Mouse (Mus musculus) intestine, embryonic 16.5 days (tissue): ENCODE results near the gene Prpf38b. TPM values are rescaled to one million over a fixed set of nuclear protein-coding genes. Genes with fewer than 3 reads are reported as not detected.
"Not testable (repeated sequence)": the region's sequence is repeated elsewhere in the genome, so short reads cannot be mapped to it uniquely, and the experiment has no call there.

Experiments
- ATAC-seq: fragments of 200-750 bp; cut with Nextera tagmentation; 2 replicates; pipeline ENCODE4 v1.8.0; 2017; ENCODE audit warnings: moderate TSS enrichment, moderate library complexity
- H3K27ac ChIP-seq: fragments of 300-500 bp; sonication (generic); 2 replicates; pipeline ENCODE4 v1.5.1; 2014; ENCODE audit warnings: mild to moderate bottlenecking, low read length
- H3K27me3 ChIP-seq: fragments of 300-500 bp; sonication (generic); replicated peaks from 2 replicates; pipeline ENCODE4 v1.6.1; 2014; ENCODE audit warnings: low read length, control low read depth, mixed read lengths; ENCODE audit not compliant: control insufficient read depth, insufficient read depth
- H3K36me3 ChIP-seq: fragments of 300-500 bp; sonication (generic); 2 replicates; pipeline ENCODE4 v1.6.1; 2014; ENCODE audit warnings: low read length, control low read depth; ENCODE audit not compliant: control insufficient read depth, insufficient read depth
- H3K4me1 ChIP-seq: fragments of 300-500 bp; sonication (generic); 2 replicates; pipeline ENCODE4 v1.6.1; 2014; ENCODE audit warnings: low read length, control low read depth, mixed read lengths; ENCODE audit not compliant: control insufficient read depth, insufficient read depth
- H3K4me2 ChIP-seq: fragments of 300-500 bp; sonication (generic); 2 replicates; pipeline ENCODE4 v1.6.1; 2014; ENCODE audit warnings: low read depth, low read length, control low read depth
- H3K4me3 ChIP-seq: fragments of 300-500 bp; sonication (generic); 2 replicates; pipeline ENCODE4 v1.5.1; 2014; ENCODE audit warnings: mild to moderate bottlenecking, low read length
- H3K9ac ChIP-seq: fragments of 300-500 bp; sonication (generic); 2 replicates; pipeline ENCODE4 v1.6.1; 2014; ENCODE audit warnings: low read depth, low read length
- H3K9me3 ChIP-seq: fragments of 300-500 bp; sonication (generic); 2 replicates; pipeline ENCODE4 v1.6.1; 2016; ENCODE audit warnings: low read length, control low read depth; ENCODE audit not compliant: control insufficient read depth
- WGBS: fragments of 180-500 bp; shearing (Covaris S2); extraction: QIAGEN DNeasy Blood & Tissue Kit; methylation state at CpG from one replicate; pipeline ENCODE4 v1.1.7; 2014; 5-methylcytosine and 5-hydroxymethylcytosine counted together
- polyA plus RNA-seq: library from polyadenylated mRNA; unstranded; fragments of >200 nt; fragmentation: Nextera tagmentation; extraction: Ambion mirVana; gene quantifications from 2 replicates; pipeline ENCODE4 v1.2.1, GENCODE M21; 2015

The Prpf38b gene
- polyA plus RNA-seq, 1 experiment from 2014 or later, result 57.8 TPM

DNA sequence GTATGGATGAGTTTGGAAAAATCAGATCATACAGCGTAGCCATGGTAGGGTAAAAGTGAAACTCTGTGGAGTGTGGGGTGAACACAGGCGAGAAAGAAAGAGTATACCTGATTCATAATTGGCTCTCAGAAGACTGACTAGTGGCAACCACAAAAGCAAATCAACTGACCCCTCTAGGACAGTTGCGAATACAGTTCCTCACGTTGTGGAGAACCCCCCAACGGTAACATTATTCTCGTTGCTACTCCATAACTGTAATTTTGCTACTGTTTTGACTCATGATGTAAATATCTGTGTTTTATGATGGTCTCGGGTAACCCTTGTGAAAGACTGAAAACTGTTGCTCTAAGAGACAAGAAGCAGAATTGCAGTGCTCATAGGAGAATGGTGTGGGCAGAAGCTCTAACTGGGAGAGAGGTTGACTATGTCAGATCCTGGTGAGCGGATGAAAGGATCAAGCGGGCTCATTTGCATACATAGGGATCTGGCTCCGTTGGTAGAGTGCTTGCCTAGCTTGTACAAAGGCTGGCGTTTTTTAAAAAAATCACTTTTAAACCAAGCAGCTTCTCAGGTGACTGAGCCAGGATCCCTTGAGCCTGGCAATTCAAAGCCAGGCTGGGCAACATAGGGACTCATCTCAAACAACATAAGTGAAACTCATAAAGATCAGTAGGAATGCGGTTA lies 24.5 kb downstream of the Prpf38b start:
- peaks cover 11% of the 10 kb centered on the region for H3K4me1 ChIP-seq
- no peak for ATAC-seq
- 61% methylated on average over 12 of the region's 12 CpGs for WGBS

DNA sequence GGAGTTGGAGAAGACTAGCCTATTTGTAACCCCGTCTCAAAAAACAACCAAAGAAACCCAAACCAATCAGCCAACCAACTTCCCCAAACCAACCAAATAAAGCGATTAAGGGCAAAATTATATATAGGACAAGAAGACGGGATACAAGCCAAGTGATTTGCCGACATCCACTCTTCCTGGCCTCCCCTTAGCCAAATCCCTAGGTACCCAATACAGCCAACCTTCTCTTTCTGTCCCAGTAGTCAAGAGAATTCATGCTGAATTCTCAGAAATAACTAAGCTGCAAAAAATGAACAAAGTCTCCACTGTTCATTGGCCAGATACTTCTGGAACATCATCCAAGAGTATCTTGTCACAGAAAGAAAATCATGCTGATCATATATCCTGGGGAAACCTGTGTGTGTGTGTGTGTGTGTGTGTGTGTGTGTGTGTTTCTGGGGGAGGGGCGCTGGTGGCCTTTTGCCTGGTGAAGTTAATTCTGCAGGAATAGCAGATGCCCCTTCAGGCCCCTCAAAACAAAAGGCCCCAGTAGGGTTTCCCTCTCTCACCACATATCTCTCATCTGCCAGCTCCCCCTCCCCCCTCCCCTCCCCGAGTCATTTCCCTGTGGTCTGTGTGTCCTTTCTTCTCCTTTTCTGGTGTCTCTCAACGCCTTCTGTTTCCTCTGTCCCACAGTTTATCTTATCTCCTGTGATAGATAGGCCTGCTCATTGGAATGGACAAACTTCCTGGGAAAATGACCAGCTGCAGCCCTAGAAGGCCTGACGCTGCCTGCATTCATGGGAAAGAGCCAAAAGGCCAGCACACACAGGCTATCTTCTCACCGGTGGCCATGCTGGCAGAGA lies 25.6 kb downstream of the Prpf38b start:
- Histone ChIP-seq H3K36me3 (no peaks in the 10 kb centered on the region), H3K9me3 (no peaks in the 10 kb centered on the region), H3K4me1 (peaks cover 11% of the 10 kb centered on the region), H3K4me2 (no peak overlapping the region), H3K27ac (peak overlapping the region; percentile 78), H3K4me3 (no peak overlapping the region), H3K27me3 (no peaks in the 10 kb centered on the region), H3K9ac (no peak overlapping the region)
- WGBS, result 42% methylated on average over 9 of the region's 9 CpGs
- peak; percentile 82 for ATAC-seq

More for the DNA sequence above, 24.5 kb downstream of the Prpf38b start:
- H3K4me3 ChIP-seq, result no peak overlapping the region
- H3K9me3 ChIP-seq, result no peaks in the 10 kb centered on the region
- H3K27ac ChIP-seq, result no peak overlapping the region
- H3K9ac ChIP-seq, result no peak overlapping the region
- H3K27me3 ChIP-seq, result no peaks in the 10 kb centered on the region
- H3K4me2 ChIP-seq, result no peak overlapping the region
- no peaks in the 10 kb centered on the region for H3K36me3 ChIP-seq

DNA sequence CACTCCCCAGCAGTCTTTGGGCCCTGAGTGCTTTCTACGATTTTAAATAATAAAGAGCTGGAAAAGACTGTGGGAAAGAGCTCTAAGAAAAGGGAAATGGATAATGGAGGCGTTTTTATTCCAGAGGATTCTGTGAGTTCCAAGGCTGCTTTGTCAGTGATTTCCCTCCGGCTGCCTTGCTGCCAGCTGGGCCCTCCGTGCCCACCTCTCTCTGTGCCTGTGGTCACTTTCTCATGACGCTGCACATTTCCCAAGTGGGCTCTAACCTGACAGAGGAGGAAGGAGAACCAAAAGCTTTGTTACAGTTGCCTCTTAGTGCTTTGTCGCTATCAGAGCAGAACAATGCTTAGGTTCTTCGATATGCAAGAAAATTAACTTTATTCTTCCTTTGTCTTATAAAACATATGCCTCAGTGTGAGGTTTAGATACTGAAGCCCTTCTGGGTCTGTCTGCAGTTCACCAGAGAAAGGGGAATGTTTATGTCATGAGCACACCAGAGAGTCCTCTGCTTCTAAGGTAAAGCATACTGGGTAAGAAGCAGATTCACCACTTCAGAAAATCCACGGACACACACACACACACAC lies 26.7 kb downstream of the Prpf38b start:
- Histone ChIP-seq H3K4me3 (no peak overlapping the region), H3K4me1 (peaks cover 11% of the 10 kb centered on the region), H3K27me3 (no peaks in the 10 kb centered on the region), H3K36me3 (no peaks in the 10 kb centered on the region), H3K4me2 (no peak overlapping the region), H3K27ac (peak overlapping the region; percentile 20; the same call in 1 of the 2 replicates), H3K9me3 (no peaks in the 10 kb centered on the region), H3K9ac (no peak overlapping the region)
- ATAC-seq, result no peak
- whole genome bisulfite sequencing, result 57% methylated on average over 8 of the region's 8 CpGs

DNA sequence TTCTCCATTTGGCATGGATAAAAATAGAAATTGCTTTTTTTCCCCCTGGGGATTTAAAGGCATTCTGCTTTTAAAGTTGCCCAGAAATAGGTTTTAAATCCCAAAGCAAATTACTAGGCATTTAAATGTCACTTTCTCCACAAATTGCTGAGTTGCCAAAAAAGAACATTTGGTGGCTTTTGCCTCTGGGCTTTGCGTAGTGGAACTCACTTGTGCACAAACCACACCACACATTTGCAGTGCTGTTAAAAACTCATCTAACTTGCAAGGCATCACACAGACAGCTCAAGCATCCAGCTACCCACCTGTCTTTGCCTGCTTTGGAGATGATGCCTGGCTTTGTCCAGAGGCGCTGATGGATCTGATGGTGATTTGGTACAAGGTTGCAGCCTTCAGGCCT lies 28.5 kb downstream of the Prpf38b start:
- 88% methylated on average over 2 of the region's 2 CpGs for WGBS
- Histone ChIP-seq H3K9ac (no peak overlapping the region), H3K9me3 (no peaks in the 10 kb centered on the region), H3K4me3 (no peak overlapping the region), H3K4me1 (peaks cover 17% of the 10 kb centered on the region), H3K27me3 (no peaks in the 10 kb centered on the region), H3K4me2 (no peak overlapping the region), H3K27ac (no peak overlapping the region), H3K36me3 (no peaks in the 10 kb centered on the region)
- ATAC-seq, result no peak

DNA sequence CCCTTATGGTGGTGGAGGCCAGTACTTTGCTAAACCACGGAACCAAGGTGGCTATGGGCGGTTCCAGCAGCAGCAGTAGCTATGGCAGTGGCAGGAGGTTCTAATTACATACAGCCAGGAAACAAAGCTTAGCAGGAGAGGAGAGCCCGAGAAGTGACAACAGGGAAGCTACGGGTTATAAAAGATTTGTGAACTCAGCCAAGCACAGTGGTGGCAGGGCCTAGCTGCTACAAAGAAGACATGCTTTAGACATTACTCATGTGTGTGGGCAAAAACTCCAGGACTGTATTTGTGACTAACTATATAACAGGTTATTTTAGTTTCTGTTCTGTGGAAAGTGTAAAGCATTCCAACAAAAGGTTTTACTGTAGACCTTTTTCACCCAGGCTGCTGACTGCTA lies 29.7 kb downstream of the Prpf38b start:
- H3K4me2 ChIP-seq, ATAC-seq, H3K36me3 ChIP-seq, H3K4me3 ChIP-seq, H3K9ac ChIP-seq, H3K27ac ChIP-seq, H3K9me3 ChIP-seq, H3K27me3 ChIP-seq: not testable (repeated sequence)
- H3K4me1 ChIP-seq, result peaks cover 15% of the 10 kb centered on the region
- WGBS, result 37% methylated on average over 4 of the region's 4 CpGs

DNA sequence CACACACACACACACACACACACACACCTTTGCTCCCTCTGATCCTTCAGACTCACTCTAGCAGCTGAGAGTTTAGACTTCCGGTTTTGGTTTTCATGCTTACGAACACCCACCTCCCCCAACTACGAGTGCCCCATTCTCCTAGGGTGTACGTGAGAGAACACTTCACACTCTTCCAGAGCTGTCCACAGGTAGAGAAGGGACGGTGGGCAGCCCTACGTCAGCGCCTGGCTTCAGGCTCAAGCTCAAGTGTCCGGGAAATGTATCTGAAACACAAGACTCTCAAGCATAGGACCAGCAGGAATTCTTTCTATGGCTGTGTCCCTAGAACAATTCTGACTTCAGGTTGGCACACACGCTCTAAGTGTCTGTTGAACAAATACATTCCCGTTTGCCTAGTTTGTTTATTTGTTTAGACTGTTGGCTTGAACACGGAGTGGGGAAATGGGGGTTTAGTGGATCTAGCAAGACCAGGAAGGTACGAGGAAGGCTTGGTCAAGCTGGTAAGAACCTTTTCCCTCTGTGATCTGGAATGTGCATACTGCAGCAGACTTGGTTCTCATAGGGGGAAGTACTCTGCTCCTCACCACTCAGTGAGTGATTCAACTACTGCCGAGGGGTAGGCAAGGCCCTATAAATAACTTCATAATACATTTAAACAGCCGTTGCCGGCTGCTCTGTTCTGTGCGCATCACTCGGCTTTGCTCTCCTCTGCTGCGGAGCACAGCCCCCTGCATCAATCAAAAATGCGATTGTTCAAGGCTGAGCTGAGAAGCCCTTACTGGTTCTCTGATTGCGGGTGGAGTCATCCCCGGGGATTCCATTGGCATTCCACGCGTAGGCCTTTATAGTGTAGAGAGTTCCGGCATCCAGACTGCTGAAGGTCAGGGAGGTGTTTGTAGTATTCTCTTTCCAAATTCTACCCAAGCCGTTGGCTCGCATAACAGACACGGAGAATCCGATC lies 30.7 kb downstream of the Prpf38b start:
- Histone ChIP-seq H3K9me3 (no peaks in the 10 kb centered on the region), H3K4me2 (peak overlapping the region; percentile 10; the same call in 1 of the 2 replicates), H3K27me3 (no peaks in the 10 kb centered on the region), H3K9ac (no peak overlapping the region), H3K4me3 (no peak overlapping the region), H3K36me3 (no peaks in the 10 kb centered on the region), H3K27ac (peak overlapping the region; percentile 43), H3K4me1 (peaks cover 6% of the 10 kb centered on the region; the same call in 1 of the 2 replicates)
- ATAC-seq, result peak; percentile 76
- 38% methylated on average over 28 of the region's 28 CpGs for WGBS

DNA sequence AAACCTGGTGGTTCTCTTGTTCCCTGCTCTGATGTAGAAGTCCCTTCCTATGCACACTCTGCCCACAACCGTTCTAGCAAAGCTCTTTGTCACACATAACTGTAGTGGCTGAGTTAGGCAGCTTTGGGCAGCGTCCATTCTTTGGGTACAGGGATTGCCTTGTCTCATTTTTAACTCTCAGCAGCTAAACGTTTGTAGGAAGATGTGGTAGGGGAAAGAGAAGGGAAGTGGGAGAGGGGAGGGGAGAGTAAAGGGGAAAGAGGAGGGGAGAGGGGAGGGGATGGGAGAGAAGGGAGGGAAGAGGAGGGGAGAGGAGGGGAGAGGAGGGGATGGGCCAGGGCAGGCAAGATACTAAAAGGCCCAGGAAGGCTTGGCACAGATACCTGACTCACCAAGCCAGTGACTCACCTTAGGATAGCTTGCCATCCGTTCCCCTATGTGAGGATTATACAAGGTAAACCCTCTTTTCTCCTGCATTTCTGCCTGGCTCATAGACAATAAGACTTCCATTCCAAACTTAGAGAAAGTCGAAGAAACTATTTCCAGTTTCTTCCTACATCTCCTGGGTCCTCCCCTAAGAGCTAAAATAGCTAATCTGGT lies 31.6 kb downstream of the Prpf38b start:
- no peaks in the 10 kb centered on the region for H3K9me3 ChIP-seq
- no peak for ATAC-seq
- WGBS, result 56% methylated on average over 5 of the region's 5 CpGs
- no peaks in the 10 kb centered on the region for H3K27me3 ChIP-seq
- H3K36me3 ChIP-seq, result no peaks in the 10 kb centered on the region
- no peak overlapping the region for H3K4me2 ChIP-seq
- H3K9ac ChIP-seq, result no peak overlapping the region
- H3K4me1 ChIP-seq, result peaks cover 6% of the 10 kb centered on the region; the same call in 1 of the 2 replicates
- 0 out of 2 replicates have a peak overlapping the region, but pooled peaks have one; percentile 10 for H3K27ac ChIP-seq
- no peak overlapping the region for H3K4me3 ChIP-seq

DNA sequence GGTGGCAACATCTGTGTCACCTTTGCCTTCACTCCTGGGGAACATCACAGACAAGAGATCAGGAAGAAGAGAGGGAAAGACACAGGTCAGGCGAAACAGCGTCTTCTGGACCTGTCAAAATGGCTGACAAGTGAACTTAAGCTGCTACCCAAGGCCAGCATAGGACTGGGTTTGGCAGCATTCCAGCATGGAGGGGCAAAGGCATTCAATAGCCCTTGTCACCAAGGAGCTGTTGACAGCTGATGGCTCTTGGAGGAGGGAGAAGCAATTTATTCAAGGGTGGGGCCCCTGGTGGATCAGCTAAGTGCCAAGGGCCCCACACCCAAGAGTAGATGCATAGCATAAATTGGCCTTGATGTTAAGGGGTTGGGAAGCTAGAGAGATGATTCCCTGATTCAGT lies 32.4 kb downstream of the Prpf38b start:
- 67% methylated on average over 2 of the region's 2 CpGs for WGBS
- ATAC-seq, result peak; percentile 39
- Histone ChIP-seq H3K9ac (no peak overlapping the region), H3K27me3 (no peaks in the 10 kb centered on the region), H3K4me3 (no peak overlapping the region), H3K36me3 (no peaks in the 10 kb centered on the region), H3K4me1 (peaks cover 6% of the 10 kb centered on the region; the same call in 1 of the 2 replicates), H3K9me3 (no peaks in the 10 kb centered on the region), H3K4me2 (no peak overlapping the region), H3K27ac (no peak overlapping the region)
